Mouse (Mus musculus): ENCODE results near the gene Nr1h5. TPM values are rescaled to one million over a fixed set of nuclear protein-coding genes. Genes with fewer than 3 reads are reported as not detected.

The Nr1h5 gene
- polyA plus RNA-seq, 1 experiment from 2014 or later, result 0.09 TPM

GRCm38 (mm10) chr3:102979550-102980348 lies 15.8 kb upstream of the Nr1h5 start:
- Histone ChIP-seq H3K36me3 (ENCODE audit: control insufficient read depth, insufficient read depth, low read length) (no peaks in the 10 kb centered on the region), H3K9ac (ENCODE audit: low read depth, low read length) (peak overlapping the region; percentile 39; the same call in 1 of the 2 replicates), H3K9me3 (ENCODE audit: control insufficient read depth, low read length) (no peaks in the 10 kb centered on the region), H3K4me1 (ENCODE audit: control insufficient read depth, insufficient read depth, low read depth, low read length) (peaks cover 4% of the 10 kb centered on the region), H3K27ac (ENCODE audit: low read depth, low read length) (peak overlapping the region; percentile 72), H3K27me3 (replicated peaks; ENCODE audit: control insufficient read depth, insufficient read depth, low read length) (no peaks in the 10 kb centered on the region), H3K4me2 (ENCODE audit: low read length) (peak overlapping the region; percentile 52), H3K4me3 (ENCODE audit: low read length) (peak overlapping the region; percentile 0; the same call in 1 of the 2 replicates)
- WGBS, result 11% methylated on average over 10 of the region's 10 CpGs
- peak; percentile 99 for ATAC-seq

- Histone ChIP-seq H3K27ac (ENCODE audit: low read depth, low read length) (no peak overlapping the region), H3K27me3 (replicated peaks; ENCODE audit: control insufficient read depth, insufficient read depth, low read length) (no peaks in the 10 kb centered on the region), H3K4me2 (ENCODE audit: low read length) (no peak overlapping the region), H3K9ac (ENCODE audit: low read depth, low read length) (no peak overlapping the region), H3K4me1 (ENCODE audit: control insufficient read depth, insufficient read depth, low read depth, low read length) (peaks cover 4% of the 10 kb centered on the region), H3K9me3 (ENCODE audit: control insufficient read depth, low read length) (no peaks in the 10 kb centered on the region), H3K4me3 (ENCODE audit: low read length) (no peak overlapping the region), H3K36me3 (ENCODE audit: control insufficient read depth, insufficient read depth, low read length) (no peaks in the 10 kb centered on the region)
- WGBS, result 81% methylated on average over 4 of the region's 4 CpGs
- no peak for ATAC-seq
Observed at GRCm38 (mm10) chr3:102976906-102977305, 13.0 kb upstream of the Nr1h5 start.

- H3K4me1 ChIP-seq (ENCODE audit: control insufficient read depth, insufficient read depth, low read depth, low read length), result no peaks in the 10 kb centered on the region
- no peaks in the 10 kb centered on the region for H3K27me3 ChIP-seq (replicated peaks; ENCODE audit: control insufficient read depth, insufficient read depth, low read length)
- no peak overlapping the region for H3K4me3 ChIP-seq (ENCODE audit: low read length)
- ATAC-seq, result no peak
- no peak overlapping the region for H3K27ac ChIP-seq (ENCODE audit: low read depth, low read length)
- no peaks in the 10 kb centered on the region for H3K9me3 ChIP-seq (ENCODE audit: control insufficient read depth, low read length)
- H3K4me2 ChIP-seq (ENCODE audit: low read length), result no peak overlapping the region
- H3K36me3 ChIP-seq (ENCODE audit: control insufficient read depth, insufficient read depth, low read length), result no peaks in the 10 kb centered on the region
- WGBS, result 83% methylated on average over 3 of the region's 3 CpGs
- no peak overlapping the region for H3K9ac ChIP-seq (ENCODE audit: low read depth, low read length)
Observed at GRCm38 (mm10) chr3:102970508-102970907, 6.6 kb upstream of the Nr1h5 start.

GRCm38 (mm10) chr3:102970067-102970466 lies 6.1 kb upstream of the Nr1h5 start:
- no peak overlapping the region for H3K4me2 ChIP-seq (ENCODE audit: low read length)
- H3K27me3 ChIP-seq (replicated peaks; ENCODE audit: control insufficient read depth, insufficient read depth, low read length), result no peaks in the 10 kb centered on the region
- no peaks in the 10 kb centered on the region for H3K36me3 ChIP-seq (ENCODE audit: control insufficient read depth, insufficient read depth, low read length)
- 0 out of 2 replicates have a peak, but pooled peaks have one; percentile 52 for ATAC-seq
- no peak overlapping the region for H3K4me3 ChIP-seq (ENCODE audit: low read length)
- no peaks in the 10 kb centered on the region for H3K4me1 ChIP-seq (ENCODE audit: control insufficient read depth, insufficient read depth, low read depth, low read length)
- H3K9me3 ChIP-seq (ENCODE audit: control insufficient read depth, low read length), result no peaks in the 10 kb centered on the region
- WGBS, result 30% methylated on average over 9 of the region's 9 CpGs
- H3K27ac ChIP-seq (ENCODE audit: low read depth, low read length), result no peak overlapping the region
- no peak overlapping the region for H3K9ac ChIP-seq (ENCODE audit: low read depth, low read length)

- WGBS, result 58% methylated on average over 3 of the region's 3 CpGs
- Histone ChIP-seq H3K9me3 (ENCODE audit: control insufficient read depth, low read length) (no peaks in the 10 kb centered on the region), H3K27me3 (replicated peaks; ENCODE audit: control insufficient read depth, insufficient read depth, low read length) (no peaks in the 10 kb centered on the region), H3K4me1 (ENCODE audit: control insufficient read depth, insufficient read depth, low read depth, low read length) (no peaks in the 10 kb centered on the region), H3K36me3 (ENCODE audit: control insufficient read depth, insufficient read depth, low read length) (no peaks in the 10 kb centered on the region), H3K9ac (ENCODE audit: low read depth, low read length) (no peak overlapping the region), H3K4me3 (ENCODE audit: low read length) (no peak overlapping the region), H3K4me2 (ENCODE audit: low read length) (no peak overlapping the region), H3K27ac (ENCODE audit: low read depth, low read length) (no peak overlapping the region)
- no peak for ATAC-seq
Observed at GRCm38 (mm10) chr3:102955596-102955995, 8.3 kb downstream of the Nr1h5 start.

GRCm38 (mm10) chr3:102955143-102955542 lies 8.8 kb downstream of the Nr1h5 start:
- Histone ChIP-seq H3K9ac (ENCODE audit: low read depth, low read length) (no peak overlapping the region), H3K4me2 (ENCODE audit: low read length) (no peak overlapping the region), H3K4me3 (ENCODE audit: low read length) (no peak overlapping the region), H3K27ac (ENCODE audit: low read depth, low read length) (no peak overlapping the region), H3K36me3 (ENCODE audit: control insufficient read depth, insufficient read depth, low read length) (no peaks in the 10 kb centered on the region), H3K9me3 (ENCODE audit: control insufficient read depth, low read length) (no peaks in the 10 kb centered on the region), H3K4me1 (ENCODE audit: control insufficient read depth, insufficient read depth, low read depth, low read length) (no peaks in the 10 kb centered on the region), H3K27me3 (replicated peaks; ENCODE audit: control insufficient read depth, insufficient read depth, low read length) (no peaks in the 10 kb centered on the region)
- ATAC-seq, result no peak
- 95% methylated on average over 3 of the region's 3 CpGs for WGBS

- Histone ChIP-seq H3K4me1 (ENCODE audit: control insufficient read depth, insufficient read depth, low read depth, low read length) (no peaks in the 10 kb centered on the region), H3K36me3 (ENCODE audit: control insufficient read depth, insufficient read depth, low read length) (no peaks in the 10 kb centered on the region), H3K9ac (ENCODE audit: low read depth, low read length) (no peak overlapping the region), H3K4me3 (ENCODE audit: low read length) (no peak overlapping the region), H3K27ac (ENCODE audit: low read depth, low read length) (no peak overlapping the region), H3K27me3 (replicated peaks; ENCODE audit: control insufficient read depth, insufficient read depth, low read length) (no peaks in the 10 kb centered on the region), H3K4me2 (ENCODE audit: low read length) (no peak overlapping the region), H3K9me3 (ENCODE audit: control insufficient read depth, low read length) (no peaks in the 10 kb centered on the region)
- ATAC-seq, result no peak
- 94% methylated on average over 12 of the region's 12 CpGs for WGBS
Observed at GRCm38 (mm10) chr3:102954476-102954875, 9.5 kb downstream of the Nr1h5 start.

- no peaks in the 10 kb centered on the region for H3K27me3 ChIP-seq (replicated peaks; ENCODE audit: control insufficient read depth, insufficient read depth, low read length)
- H3K4me1 ChIP-seq (ENCODE audit: control insufficient read depth, insufficient read depth, low read depth, low read length), result no peaks in the 10 kb centered on the region
- H3K9ac ChIP-seq (ENCODE audit: low read depth, low read length), result no peak overlapping the region
- 45% methylated on average over 5 of the region's 5 CpGs for WGBS
- no peaks in the 10 kb centered on the region for H3K36me3 ChIP-seq (ENCODE audit: control insufficient read depth, insufficient read depth, low read length)
- H3K4me3 ChIP-seq (ENCODE audit: low read length), result no peak overlapping the region
- no peaks in the 10 kb centered on the region for H3K9me3 ChIP-seq (ENCODE audit: control insufficient read depth, low read length)
- H3K27ac ChIP-seq (ENCODE audit: low read depth, low read length), result no peak overlapping the region
- ATAC-seq, result no peak
- no peak overlapping the region for H3K4me2 ChIP-seq (ENCODE audit: low read length)
Observed at GRCm38 (mm10) chr3:102946861-102947260, 17.1 kb downstream of the Nr1h5 start.

- no peaks in the 10 kb centered on the region for H3K27me3 ChIP-seq (replicated peaks; ENCODE audit: control insufficient read depth, insufficient read depth, low read length)
- no peaks in the 10 kb centered on the region for H3K4me1 ChIP-seq (ENCODE audit: control insufficient read depth, insufficient read depth, low read depth, low read length)
- H3K9me3 ChIP-seq (ENCODE audit: control insufficient read depth, low read length), result no peaks in the 10 kb centered on the region
- 81% methylated on average over 3 of the region's 3 CpGs for WGBS
- no peak overlapping the region for H3K4me2 ChIP-seq (ENCODE audit: low read length)
- no peak for ATAC-seq
- no peak overlapping the region for H3K27ac ChIP-seq (ENCODE audit: low read depth, low read length)
- H3K4me3 ChIP-seq (ENCODE audit: low read length), result no peak overlapping the region
- H3K9ac ChIP-seq (ENCODE audit: low read depth, low read length), result no peak overlapping the region
- H3K36me3 ChIP-seq (ENCODE audit: control insufficient read depth, insufficient read depth, low read length), result no peaks in the 10 kb centered on the region
Observed at GRCm38 (mm10) chr3:102946312-102946711, 17.6 kb downstream of the Nr1h5 start.

Data from hindbrain, embryonic 16.5 days (tissue).